Mouse (Mus musculus): ENCODE results near the gene Gp1bb.

The Gp1bb gene

DNA sequence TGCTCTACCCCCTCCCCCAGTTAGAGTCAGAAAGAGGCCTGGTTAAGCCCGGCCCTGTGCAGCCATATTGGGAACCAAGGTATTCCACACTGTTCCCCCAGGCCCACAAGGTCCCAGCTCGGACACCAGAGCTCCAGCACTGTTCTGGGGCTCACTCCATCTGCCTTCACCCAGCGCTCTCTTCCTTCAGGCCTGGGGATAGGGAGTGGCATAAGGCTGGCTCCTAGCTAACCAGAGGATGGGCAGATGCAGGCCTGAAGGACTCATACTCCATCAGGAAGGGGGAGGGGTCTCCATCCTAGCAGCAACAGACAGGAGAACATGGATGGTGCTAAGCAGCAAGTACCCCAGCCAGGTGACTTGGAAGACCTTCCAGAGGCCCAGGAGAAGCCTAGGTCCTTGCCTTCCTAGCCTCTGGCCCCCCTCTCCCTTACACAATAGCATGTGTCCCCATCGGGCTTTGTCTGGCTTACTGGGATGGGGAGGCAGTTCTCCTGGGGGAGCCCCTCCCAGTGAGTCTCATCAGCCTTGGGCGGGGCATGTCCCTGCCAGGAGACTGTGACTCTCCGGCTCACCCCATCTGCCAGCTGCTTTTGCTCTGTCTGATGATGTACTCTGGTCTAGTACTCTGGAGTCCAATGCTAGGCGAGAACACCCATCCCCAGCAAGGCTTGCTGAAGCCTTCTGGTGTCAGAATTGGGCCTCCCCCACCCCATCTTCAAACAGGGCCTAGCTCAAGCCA, 6.2 kb upstream of the Gp1bb start:
- DNase-seq (ENCODE audit: low read depth) = no peak

DNA sequence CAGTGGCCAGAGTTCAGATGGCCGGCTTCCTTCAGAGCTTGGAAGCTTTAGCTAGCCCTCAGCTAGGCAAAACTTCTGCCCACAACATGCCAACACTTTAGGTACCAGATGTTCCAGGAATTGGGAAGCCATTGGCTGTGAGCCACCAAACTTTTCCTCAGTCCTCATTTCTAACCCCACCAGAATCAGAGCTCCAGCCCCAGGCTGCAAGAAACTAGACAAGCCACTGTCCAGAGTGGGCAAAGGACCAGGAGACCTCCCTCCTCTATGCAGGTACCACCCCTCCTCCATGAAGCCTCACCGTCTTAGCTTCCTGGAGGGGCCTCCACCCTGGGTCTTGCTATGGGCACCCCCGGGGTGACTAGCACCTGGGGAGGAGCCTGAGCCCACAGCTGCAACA, 5.0 kb upstream of the Gp1bb start:
- no peak for DNase-seq (ENCODE audit: low read depth)

DNA sequence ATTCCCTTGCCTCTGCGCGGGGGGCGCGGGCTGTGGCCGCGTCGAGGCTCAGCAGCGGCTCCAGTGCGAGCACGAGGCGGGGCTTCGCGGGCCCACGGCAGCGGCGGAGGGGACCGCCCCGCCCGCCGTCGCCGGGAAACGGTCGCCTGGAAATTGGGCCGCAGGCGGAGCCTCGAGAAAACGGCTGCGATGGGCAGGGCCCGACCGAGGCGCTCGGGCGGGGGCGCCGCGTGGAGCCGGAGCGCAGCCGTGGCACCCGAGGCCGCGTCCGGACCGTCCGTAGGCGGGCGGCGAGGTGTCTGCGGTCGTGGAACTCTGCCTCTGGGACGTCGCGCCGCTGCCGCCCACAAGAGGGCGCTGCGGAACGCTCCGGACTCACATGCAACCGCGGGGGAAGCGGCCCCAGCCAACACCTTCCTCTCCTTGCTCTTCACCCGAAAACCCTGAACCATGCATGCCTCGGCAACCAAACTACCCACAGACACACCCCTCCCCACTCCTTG, 4.2 kb upstream of the Gp1bb start, which contains the start of gene Gm49601:
Gene Gm49601, minus strand, starts transcription at position 52 of the 503 bp plus-strand sequence.
- DNase-seq (ENCODE audit: low read depth) = peak; percentile 68

- DNase-seq (ENCODE audit: low read depth) = no peak
Measured at GRCm38 (mm10) chr16:18625791-18626311, 3.6 kb upstream of the Gp1bb start.

- DNase-seq (ENCODE audit: low read depth) = no peak
Measured at GRCm38 (mm10) chr16:18625097-18625496, 2.9 kb upstream of the Gp1bb start.

DNA sequence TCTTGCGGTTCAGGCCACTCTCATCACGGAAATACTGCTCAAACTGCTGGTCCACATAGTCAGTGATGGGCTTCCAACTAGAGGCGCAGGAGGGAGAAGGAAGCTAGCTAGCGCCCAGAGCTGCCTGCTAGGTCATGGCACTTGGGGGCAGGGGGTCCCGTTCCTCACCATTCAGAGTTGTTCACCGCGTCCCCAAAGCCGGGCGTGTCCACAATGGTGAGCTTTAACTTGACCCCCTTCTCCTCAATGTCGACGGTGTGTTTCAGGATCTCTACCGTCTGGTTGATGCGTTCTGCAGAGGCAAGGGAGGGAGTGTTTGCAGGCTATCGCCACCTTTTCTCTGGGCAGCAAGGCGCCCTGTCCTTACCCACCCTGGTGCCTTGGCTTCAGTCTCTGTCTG, 2.4 kb upstream of the Gp1bb start:
- DNase-seq (ENCODE audit: low read depth) = no peak

DNA sequence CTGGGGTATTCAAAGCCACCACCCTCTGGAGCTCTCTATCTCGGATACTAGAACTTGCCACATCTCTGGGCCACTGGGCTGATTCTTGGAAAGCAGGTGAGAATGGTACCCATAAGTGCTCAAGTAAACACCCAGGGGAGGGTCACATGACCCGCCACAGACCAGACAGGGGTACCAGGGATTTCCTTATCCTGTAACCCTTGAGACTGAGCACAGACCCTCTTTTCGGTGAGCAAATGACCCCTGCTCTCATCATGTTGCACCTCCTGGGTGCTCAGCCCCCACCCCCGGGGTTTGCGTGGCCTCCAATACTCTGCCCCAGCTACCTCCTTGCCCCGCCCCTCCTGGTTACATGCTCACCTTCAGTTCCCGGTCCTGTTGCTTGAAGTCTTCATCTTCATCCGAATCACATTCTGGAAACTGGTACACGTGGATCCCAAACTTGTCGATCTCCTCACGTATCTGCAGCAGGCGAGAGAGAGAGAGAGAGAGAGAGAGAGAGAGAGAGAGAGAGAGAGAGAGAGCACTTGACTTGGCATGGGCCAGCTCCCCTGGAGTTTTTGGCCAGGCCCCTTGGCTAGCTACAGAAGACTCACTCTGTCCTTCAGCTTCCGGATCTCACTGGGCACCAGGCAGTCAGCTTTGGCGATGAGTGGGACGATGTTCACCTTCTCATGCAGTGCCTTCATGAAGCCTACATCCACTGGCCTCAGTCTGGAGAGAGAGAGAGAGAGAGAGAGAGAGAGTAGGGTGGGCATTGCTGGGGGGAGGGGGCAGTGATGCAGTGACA, 1.7 kb upstream of the Gp1bb start:
- no peak for DNase-seq (ENCODE audit: low read depth)

DNA sequence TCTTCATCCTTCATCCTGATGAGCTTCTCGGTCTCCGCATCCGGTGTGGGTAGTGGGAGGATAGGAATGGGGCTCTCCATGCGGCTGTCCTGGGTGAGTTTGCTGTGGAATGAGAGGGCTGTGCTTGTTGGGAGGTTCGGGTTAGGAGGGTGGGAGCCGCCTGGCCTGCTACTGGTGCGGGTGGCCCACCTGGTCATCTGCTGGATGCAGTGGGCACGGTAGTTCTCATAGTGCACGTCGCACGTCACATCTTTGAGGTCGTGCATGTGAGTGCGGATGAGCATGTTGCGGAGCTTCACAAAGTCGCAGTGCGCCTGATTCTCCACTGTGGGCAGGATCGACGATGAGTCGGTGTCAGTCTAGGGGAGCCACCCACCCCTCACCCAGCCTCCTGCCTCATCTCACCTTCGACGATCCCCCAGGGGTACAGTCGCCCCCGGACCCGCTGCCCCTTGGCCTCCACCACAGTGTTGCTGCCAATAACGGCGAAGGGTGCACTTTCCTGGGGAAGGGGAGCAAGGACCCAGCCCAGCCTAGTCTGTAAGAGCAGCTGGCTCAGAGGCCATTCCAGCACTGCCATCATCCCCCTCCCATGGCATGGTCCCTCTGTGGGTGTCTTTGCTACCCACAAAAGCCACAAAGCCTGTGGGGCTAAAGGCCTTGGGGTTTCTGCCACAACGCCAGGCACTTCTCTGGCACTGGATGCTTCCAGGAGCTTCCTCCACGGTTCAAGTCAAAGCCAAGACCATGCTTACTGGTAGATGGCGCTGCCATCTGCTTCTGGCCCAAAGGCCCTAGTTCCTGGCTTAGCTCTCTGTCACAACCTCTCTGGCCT, 930 bp upstream of the Gp1bb start:
- DNase-seq (ENCODE audit: low read depth) = peak; percentile 12

DNA sequence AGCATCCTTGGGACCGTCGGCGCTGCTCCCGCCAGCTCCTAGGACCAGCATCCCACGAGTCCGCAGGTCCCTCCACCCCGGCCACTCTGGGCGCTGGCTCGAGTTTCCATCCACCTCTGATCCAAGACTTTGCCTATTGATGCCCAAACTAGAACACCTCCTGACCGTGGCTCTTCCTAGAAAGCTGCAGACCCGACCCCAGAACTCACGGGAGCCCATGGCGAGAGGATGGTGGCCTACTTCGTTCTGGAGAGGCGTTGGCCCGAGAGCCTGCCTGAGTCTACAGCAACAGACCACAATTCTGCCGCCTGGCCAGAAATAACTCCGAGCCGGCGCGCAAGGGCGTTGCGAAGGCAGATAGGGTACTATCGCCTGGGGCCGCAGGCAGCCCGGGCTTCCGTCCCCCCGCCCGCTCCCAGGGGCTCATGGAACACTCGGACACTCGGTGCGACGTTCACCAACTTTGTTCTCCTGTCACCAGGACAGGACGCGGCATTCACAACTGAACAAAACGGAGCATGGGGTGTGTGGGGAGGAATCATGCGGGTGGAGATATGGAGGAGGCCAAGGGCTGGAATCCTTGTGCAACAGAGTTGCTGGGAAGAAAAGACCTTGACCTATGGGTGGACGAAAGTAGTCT, 721 bp downstream of the Gp1bb start:
- no peak for DNase-seq (ENCODE audit: low read depth)

- no peak for DNase-seq (ENCODE audit: low read depth)
Measured at GRCm38 (mm10) chr16:18620601-18621361, 1.4 kb downstream of the Gp1bb start.

- DNase-seq (ENCODE audit: low read depth) = no peak
Measured at GRCm38 (mm10) chr16:18620201-18620600, 2.0 kb downstream of the Gp1bb start.

DNA sequence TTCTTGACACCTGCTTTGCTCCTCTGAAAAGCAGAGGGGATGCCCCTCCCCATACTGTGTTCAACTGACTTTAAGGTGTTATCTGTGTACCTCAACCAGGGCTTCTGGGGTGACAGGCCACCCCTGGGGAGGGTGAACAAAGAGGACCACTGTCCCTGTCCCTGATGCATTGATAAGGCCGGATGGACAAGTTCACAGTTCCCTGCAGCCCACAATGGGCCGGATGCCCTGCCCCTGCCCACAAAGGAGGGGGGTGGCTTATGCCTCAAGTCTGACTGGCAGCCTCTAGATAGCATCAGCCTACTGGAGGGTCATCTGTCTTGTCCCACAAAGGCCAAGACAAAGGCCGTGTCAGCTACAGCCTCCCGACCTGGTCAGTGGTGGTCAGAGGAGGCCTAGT, 3.1 kb downstream of the Gp1bb start:
- peak; percentile 40 for DNase-seq (ENCODE audit: low read depth)

GRCm38 (mm10) chr16:18618297-18618696, 3.9 kb downstream of the Gp1bb start:
- DNase-seq (ENCODE audit: low read depth) = no peak

- DNase-seq (ENCODE audit: low read depth) = peak; percentile 82
Measured at GRCm38 (mm10) chr16:18617370-18618065, 4.7 kb downstream of the Gp1bb start.

DNA sequence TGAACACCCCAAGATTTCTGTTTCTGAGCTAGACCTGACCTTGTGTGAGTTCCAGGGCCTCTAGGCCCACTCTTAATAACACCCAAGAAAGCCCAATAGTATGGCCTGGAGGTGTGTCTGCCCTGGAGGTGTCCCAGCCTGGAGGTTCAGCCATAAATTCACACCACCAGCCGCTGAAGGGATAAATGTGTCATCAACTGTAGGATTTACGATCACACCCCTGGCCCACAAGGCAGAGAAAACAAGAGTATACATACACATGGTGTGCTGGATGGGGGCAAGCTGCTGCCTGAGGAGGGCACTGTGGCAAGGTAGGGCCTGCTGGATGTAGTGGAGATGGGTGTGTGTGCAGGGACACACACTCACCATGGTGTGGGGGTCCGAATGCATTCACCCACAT, 8.9 kb downstream of the Gp1bb start:
- DNase-seq (ENCODE audit: low read depth) = no peak

GRCm38 (mm10) chr16:18611752-18612151, 10.5 kb downstream of the Gp1bb start:
- no peak for DNase-seq (ENCODE audit: low read depth)

GRCm38 (mm10) chr16:18609099-18609498, 13.1 kb downstream of the Gp1bb start:
- DNase-seq (ENCODE audit: low read depth) = no peak

DNA sequence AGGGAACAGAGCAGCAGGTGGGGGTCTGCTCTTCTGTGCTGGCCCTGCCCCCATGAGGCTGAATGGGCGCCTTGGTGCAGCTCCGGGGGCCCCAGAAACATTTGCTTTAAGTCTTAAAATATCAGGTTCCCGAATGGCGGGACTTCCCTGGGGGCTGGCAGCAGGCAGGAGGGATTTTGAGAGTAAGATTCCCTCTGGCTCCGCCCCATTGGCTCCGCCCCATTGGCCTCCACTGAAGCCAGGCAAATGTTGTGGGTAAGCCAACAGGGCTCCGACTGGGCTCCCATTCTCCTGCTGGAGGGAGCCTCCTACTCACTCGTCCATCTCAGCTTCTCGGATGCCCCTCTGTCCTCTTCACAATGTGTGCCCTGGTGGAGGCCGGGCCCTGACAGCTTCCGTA, 14.0 kb downstream of the Gp1bb start:
- DNase-seq (ENCODE audit: low read depth) = no peak

- DNase-seq (ENCODE audit: low read depth) = no peak
Measured at GRCm38 (mm10) chr16:18605705-18606104, 16.5 kb downstream of the Gp1bb start.

DNA sequence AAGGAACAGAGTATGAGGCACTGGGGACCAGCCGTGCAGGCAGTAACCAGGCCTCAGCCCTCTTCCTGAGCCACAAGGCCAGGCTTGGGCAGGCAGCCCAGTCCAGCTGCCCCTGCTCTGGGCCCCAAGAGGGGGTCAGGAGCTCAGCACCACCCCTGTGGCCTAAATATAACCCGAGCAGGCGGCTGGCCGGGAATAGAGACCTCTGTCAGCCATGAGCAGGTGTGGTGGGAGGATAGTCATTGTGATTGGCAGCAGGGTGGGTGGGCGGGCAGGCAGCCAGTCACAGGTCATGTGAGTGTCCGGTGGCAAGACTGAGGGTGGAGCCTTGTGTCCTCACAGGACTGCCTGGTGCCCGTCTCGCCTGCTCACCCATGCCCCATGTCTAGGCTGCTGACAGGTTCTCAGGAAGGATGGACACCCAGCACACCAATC, 17.9 kb downstream of the Gp1bb start:
- DNase-seq (ENCODE audit: low read depth) = no peak

Measured in 416B (cell line).